8 mouse cellular contexts compared by ENCODE assay signal in the genomic region with DNA sequence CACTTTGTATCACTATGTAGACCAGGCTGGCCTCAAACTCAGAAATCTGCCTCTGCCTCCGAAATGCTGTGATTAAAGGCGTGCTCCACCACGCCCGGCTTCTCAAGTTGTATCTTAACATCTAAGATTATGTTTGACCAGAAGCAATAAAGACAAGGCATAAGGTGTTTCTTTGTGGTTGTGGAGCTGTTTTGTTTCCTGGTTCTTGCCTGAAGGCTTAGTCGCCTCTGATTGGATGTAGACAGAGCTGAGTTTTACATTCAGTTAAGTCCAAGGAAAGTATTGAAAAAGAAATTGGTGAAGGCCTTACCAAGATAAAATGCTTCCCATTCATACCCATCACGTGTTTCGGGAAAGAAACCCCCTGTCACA. TPM values are rescaled to one million over a fixed set of nuclear protein-coding genes. Genes with fewer than 3 reads are reported as not detected.
DNase-seq lines count a peak whose midpoint lies in the region; ATAC-seq and TF ChIP-seq lines count a peak whose summit lies in the region.

No protein-coding gene starts in this region.

- H3K9me3 ChIP-seq in forebrain, postnatal 0 days (ENCODE audit: low read length) = no peaks in the 10 kb centered on the region
- H3K9me3 ChIP-seq in liver, embryonic 16.5 days (replicated peaks; ENCODE audit: control insufficient read depth, low read length) = no peaks in the 10 kb centered on the region

- WGBS in forebrain, postnatal 0 days = 78% methylated on average over 7 of the region's 7 CpGs
- WGBS in liver, embryonic 16.5 days (ENCODE audit: insufficient replicate concordance) = 62% methylated on average over 7 of the region's 7 CpGs

- H3K4me2 ChIP-seq in forebrain, postnatal 0 days (ENCODE audit: low read depth) = peak overlapping the region; percentile 74
- H3K4me2 ChIP-seq in liver, embryonic 16.5 days (ENCODE audit: low read depth, low read length) = peak overlapping the region; percentile 96

- 0 out of 2 replicates have a peak overlapping the region, but pooled peaks have one; percentile 79 for H3K9ac ChIP-seq in forebrain, postnatal 0 days
- H3K9ac ChIP-seq in liver, embryonic 16.5 days (ENCODE audit: low read depth, low read length) = no peak overlapping the region

- intact Hi-C loops in gastrocnemius, adult 2 months (cut with DNase I) = no loop called here

- H3K79me3 ChIP-seq in C2C12 (ENCODE audit: low read depth) = peaks cover 3% of the 10 kb centered on the region

- peaks cover 5% of the 10 kb centered on the region for H3K4me1 ChIP-seq in forebrain, postnatal 0 days (ENCODE audit: insufficient read depth)
- H3K4me1 ChIP-seq in liver, embryonic 16.5 days (ENCODE audit: control insufficient read depth, low read depth, low read length) = peaks cover 11% of the 10 kb centered on the region

- H3ac ChIP-seq in C2C12 (ENCODE audit: control insufficient read depth, insufficient read length, low read depth) = no peak overlapping the region

- H3K27ac ChIP-seq in gastrocnemius, adult 2 months = 0 out of 2 replicates have a peak overlapping the region, but pooled peaks have one; percentile 86
- H3K27ac ChIP-seq in forebrain, postnatal 0 days (ENCODE audit: low read depth, low read length) = no peak overlapping the region
- no peak overlapping the region for H3K27ac ChIP-seq in liver, embryonic 16.5 days (ENCODE audit: low read length)

- no peak for TF ChIP-seq CTCF in gastrocnemius, adult 2 months (IDR thresholded peaks at IDR 0.05)
- TF ChIP-seq CTCF in C2C12 (IDR thresholded peaks at IDR 0.05; ENCODE audit: control insufficient read depth, insufficient read depth, insufficient read length) = no peak
- TF ChIP-seq CTCF in forebrain, postnatal 0 days (IDR thresholded peaks at IDR 0.05; ENCODE audit: low read depth) = no peak

- H3K79me2 ChIP-seq in C2C12 (ENCODE audit: control insufficient read depth, insufficient read depth) = peaks cover 45% of the 10 kb centered on the region

- no peaks in the 10 kb centered on the region for H3K27me3 ChIP-seq in C2C12 (ENCODE audit: control insufficient read depth, insufficient read depth, insufficient read length)
- no peaks in the 10 kb centered on the region for H3K27me3 ChIP-seq in forebrain, postnatal 0 days (ENCODE audit: insufficient read depth, low read length)
- 0 out of 2 replicates have a peak, but pooled peaks cover 3% of the 10 kb centered on the region for H3K27me3 ChIP-seq in liver, embryonic 16.5 days (ENCODE audit: control insufficient read depth, insufficient read depth, low read depth, low read length)

- H3K36me3 ChIP-seq in C2C12 (ENCODE audit: control insufficient read depth, insufficient read depth) = no peaks in the 10 kb centered on the region
- H3K36me3 ChIP-seq in forebrain, postnatal 0 days (ENCODE audit: insufficient read depth) = no peaks in the 10 kb centered on the region
- H3K36me3 ChIP-seq in liver, embryonic 16.5 days (ENCODE audit: control insufficient read depth, insufficient read depth) = no peaks in the 10 kb centered on the region

- DNase-seq in gastrocnemius, adult 2 months = no peak
- no peak for DNase-seq in gastrocnemius, adult 18-20 months (ENCODE audit: low spot score)
- DNase-seq in forebrain, postnatal 0 days = no peak
- no peak for DNase-seq in cerebellum, adult 18-20 months
- DNase-seq in kidney, postnatal 36 days = no peak

- no peak for ATAC-seq in forebrain, postnatal 0 days
- ATAC-seq in liver, embryonic 16.5 days (ENCODE audit: low read depth) = no peak
- ATAC-seq in erythroid progenitor cell, adult 5-6 weeks (replicated peaks; ENCODE audit: low FRiP score, poor library complexity, severe bottlenecking) = no peak

- H3K4me3 ChIP-seq in gastrocnemius, adult 2 months = peak overlapping the region; percentile 91
- H3K4me3 ChIP-seq in C2C12 (ENCODE audit: insufficient read depth, poor library complexity, severe bottlenecking) = peak overlapping the region; percentile 68
- H3K4me3 ChIP-seq in forebrain, postnatal 0 days (ENCODE audit: low read depth, low read length) = peak overlapping the region; percentile 73
- no peak overlapping the region for H3K4me3 ChIP-seq in liver, embryonic 16.5 days (ENCODE audit: low read depth, low read length)

TF ChIP-seq in C2C12, 6 proteins besides CTCF, POLR2A, EP300 and RAD21:
- TF ChIP-seq USF1 (IDR thresholded peaks at IDR 0.05; ENCODE audit: low read depth) = no peak
- TF ChIP-seq MYOG (IDR thresholded peaks at IDR 0.05; ENCODE audit: control insufficient read depth, extremely low read depth, insufficient read length) = no peak
- no peak for TF ChIP-seq MAX (IDR thresholded peaks at IDR 0.05)
- TF ChIP-seq FOSL1 (IDR thresholded peaks at IDR 0.05; ENCODE audit: insufficient read depth, low read length, poor library complexity, severe bottlenecking) = no peak
- TF ChIP-seq CEBPB (IDR thresholded peaks at IDR 0.05; ENCODE audit: low read depth) = no peak
- TF ChIP-seq MYOD1 (IDR thresholded peaks at IDR 0.05; ENCODE audit: control insufficient read depth, insufficient read length, low read depth) = no peak

RNA-seq across cellular contexts. Expression of gene Lclat1, which starts 1.1 kb away (rescaled TPM):
- 10 to 100 TPM; 14.6 to 17.8 TPM for total RNA-seq in gastrocnemius, adult 2 months (2021)
- 10 to 100 TPM; 16.6 to 21.4 TPM for total RNA-seq in gastrocnemius, adult 18-20 months (2021)
- 20.4 TPM for polyA plus RNA-seq in C2C12 (2012; fragmentation: generic; extraction: Trizol)
- 23.9 and 28.4 TPM in 2 replicates for total RNA-seq in forebrain, postnatal 0 days (2014; rRNA removed)
- polyA plus RNA-seq in forebrain, postnatal 0 days (2015; fragmentation: Nextera tagmentation; extraction: Ambion mirVana) = 8.1 and 11.9 TPM in 2 replicates
- 2.9 and 3.4 TPM in 2 replicates for polyA plus RNA-seq in liver, embryonic 16.5 days (2015; fragmentation: Nextera tagmentation; extraction: Ambion mirVana)
- total RNA-seq in erythroid progenitor cell, adult 5-6 weeks (2015; ENCODE audit: low replicate concordance) = 1.4 and 4.2 TPM in 2 replicates
- 2.3 and 4.2 TPM in 2 replicates for total RNA-seq in erythroid progenitor cell, adult 5-6 weeks (2017; ENCODE audit: low replicate concordance)
